Mouse (Mus musculus) olfactory bulb, adult 2 months (tissue): Measurements from ENCODE around the gene Optn.

Experiments used
- CTCF ChIP-seq: fragments of 200-500 bp; IDR thresholded peaks from 2 replicates; pipeline ENCODE4 v1.5.1; 2012; ENCODE audit warnings: low read depth, mild to moderate bottlenecking, low read length, moderate library complexity; ENCODE audit not compliant: insufficient read depth
- POLR2A ChIP-seq: fragments of 200-500 bp; IDR thresholded peaks from 2 replicates; pipeline ENCODE4 v1.6.1; 2012; ENCODE audit warnings: mild to moderate bottlenecking, low read depth, low read length, moderate library complexity; ENCODE audit not compliant: insufficient read depth

DNA sequence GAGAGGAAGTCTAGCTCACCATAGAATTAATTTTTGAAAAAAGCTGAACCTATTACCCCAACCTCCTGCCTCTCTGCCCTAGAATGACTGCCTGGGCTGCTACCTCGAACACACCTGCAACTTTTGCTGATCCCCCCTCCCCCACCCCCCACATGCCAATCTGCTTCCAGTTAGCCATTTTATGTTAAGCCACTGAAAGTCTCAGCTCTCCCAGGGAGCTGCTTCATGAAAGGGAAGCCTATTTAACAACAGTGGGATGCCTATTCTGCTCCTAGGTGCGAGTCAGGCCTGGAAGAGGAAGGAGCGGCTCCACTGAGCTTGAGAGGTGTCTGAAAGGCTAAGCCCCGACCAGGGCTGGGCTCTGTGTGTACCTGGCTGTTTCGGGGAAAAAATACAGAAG lies 79.9 kb downstream of the Optn start:
- TF ChIP-seq POLR2A (no peak), CTCF (no peak)
